Mouse (Mus musculus) hindbrain, postnatal 0 days (tissue): ENCODE measurements around the gene Ppp2r2c. TPM values are rescaled to one million over a fixed set of nuclear protein-coding genes. Genes with fewer than 3 reads are reported as not detected.
A peak's percentile ranks its signal among the peaks of the same experiment; 100 is the strongest.

Source experiments
- ATAC-seq: fragments of 200-750 bp; cut with Nextera tagmentation; 2 replicates; pipeline ENCODE4 v1.8.0; 2017; ENCODE audit warnings: mild to moderate bottlenecking, moderate TSS enrichment, moderate library complexity
- DNase-seq: peaks from one replicate; pipeline ENCODE4 v3.0.0-alpha.2; 2015; ENCODE audit warnings: low spot score
- H3K27ac ChIP-seq: fragments of 300-500 bp; sonication (generic); 2 replicates; pipeline ENCODE4 v1.5.1; 2014; ENCODE audit warnings: mild to moderate bottlenecking
- H3K27me3 ChIP-seq: fragments of 300-500 bp; sonication (generic); 2 replicates; pipeline ENCODE4 v1.6.1; 2014; ENCODE audit warnings: low read length, mixed read lengths; ENCODE audit not compliant: insufficient read depth
- H3K36me3 ChIP-seq: fragments of 300-500 bp; sonication (generic); 2 replicates; pipeline ENCODE4 v1.6.1; 2014; ENCODE audit warnings: low read length, mixed read lengths; ENCODE audit not compliant: insufficient read depth
- H3K4me1 ChIP-seq: fragments of 300-500 bp; sonication (generic); 2 replicates; pipeline ENCODE4 v1.6.1; 2014; ENCODE audit warnings: antibody characterized with exemption, low read length, mixed read lengths; ENCODE audit not compliant: insufficient read depth
- H3K4me2 ChIP-seq: fragments of 300-500 bp; sonication (generic); 2 replicates; pipeline ENCODE4 v1.6.1; 2014; ENCODE audit warnings: low read depth, mild to moderate bottlenecking, low read length, moderate library complexity, mixed read lengths
- H3K4me3 ChIP-seq: fragments of 300-500 bp; sonication (generic); 2 replicates; pipeline ENCODE4 v1.5.1; 2014; ENCODE audit warnings: low read length
- H3K9ac ChIP-seq: fragments of 300-500 bp; sonication (generic); replicated peaks from 2 replicates; pipeline ENCODE4 v1.6.1; 2014; ENCODE audit warnings: mild to moderate bottlenecking, low read length, moderate library complexity, mixed read lengths
- H3K9me3 ChIP-seq: fragments of 300-500 bp; sonication (generic); 2 replicates; pipeline ENCODE4 v1.6.1; 2016; ENCODE audit warnings: low read length, mixed read lengths
- CTCF ChIP-seq: IDR thresholded peaks from 2 replicates; pipeline ENCODE4 v1.5.1; 2016; ENCODE audit warnings: antibody characterized with exemption, control low read depth, low read depth
- WGBS: fragments of 180-500 bp; shearing (Covaris S2); extraction: QIAGEN DNeasy Blood & Tissue Kit; methylation state at CpG from one replicate; pipeline ENCODE4 v1.1.7; 2014; 5-methylcytosine and 5-hydroxymethylcytosine counted together
- polyA plus RNA-seq: library from polyadenylated mRNA; unstranded; fragments of >200 nt; fragmentation: Nextera tagmentation; extraction: Ambion mirVana; gene quantifications from 2 replicates; pipeline ENCODE4 v1.2.1, GENCODE M21; 2015
- total RNA-seq: library from RNA; depleted of rRNA; stranded (reverse); fragments of >200 nt; gene quantifications from 2 replicates; pipeline ENCODE4 v1.2.3, GENCODE M21; 2014

Gene Ppp2r2c
- total and polyA plus RNA-seq, 2 experiments from 2014 or later = 103 to 263 TPM

- ATAC-seq = no peak
- Histone ChIP-seq H3K4me2 (no peak overlapping the region), H3K27ac (peak overlapping the region; percentile 59; the same call in 1 of the 2 replicates), H3K4me3 (no peak overlapping the region), H3K9ac (no peak overlapping the region), H3K4me1 (peaks cover 48% of the 10 kb centered on the region), H3K27me3 (no peaks in the 10 kb centered on the region), H3K9me3 (no peaks in the 10 kb centered on the region), H3K36me3 (no peaks in the 10 kb centered on the region)
- no peak for DNase-seq
- 65% methylated on average over 5 of the region's 5 CpGs for WGBS
- TF ChIP-seq CTCF = no peak
Observed at GRCm38 (mm10) chr5:36899392-36899791, 31.1 kb downstream of the Ppp2r2c start.

DNA sequence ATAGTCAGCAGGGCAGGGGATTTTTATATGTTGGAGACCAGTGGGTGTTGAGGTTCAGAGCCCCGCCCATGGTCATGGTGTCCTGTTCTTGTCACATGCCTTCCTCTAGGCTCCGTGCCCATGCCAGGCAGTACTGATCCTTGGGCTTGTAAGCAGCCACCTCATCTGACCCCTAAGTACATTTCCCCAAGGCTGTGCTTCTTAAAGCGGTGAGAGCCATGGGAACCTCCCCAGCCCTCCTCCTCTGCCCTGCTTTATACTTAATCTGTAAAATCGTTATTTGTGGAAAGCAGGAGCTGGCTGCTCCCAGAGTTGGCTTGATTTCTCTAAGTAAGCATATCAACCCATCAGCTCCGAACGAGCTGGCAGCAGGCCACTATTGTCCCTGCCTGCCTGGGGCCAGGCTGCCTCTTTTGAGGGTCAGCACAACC is 31.9 kb downstream of the Ppp2r2c start:
- no peak; the same call in 1 of the 2 replicates for ATAC-seq
- TF ChIP-seq CTCF = no peak
- Histone ChIP-seq H3K36me3 (no peaks in the 10 kb centered on the region), H3K9me3 (no peaks in the 10 kb centered on the region), H3K27me3 (no peaks in the 10 kb centered on the region), H3K27ac (peak overlapping the region; percentile 65), H3K9ac (no peak overlapping the region), H3K4me2 (no peak overlapping the region), H3K4me3 (no peak overlapping the region), H3K4me1 (peaks cover 44% of the 10 kb centered on the region)
- 32% methylated on average over 6 of the region's 6 CpGs for WGBS
- peak; percentile 76 for DNase-seq

- H3K4me3 ChIP-seq = no peak overlapping the region
- no peaks in the 10 kb centered on the region for H3K9me3 ChIP-seq
- no peaks in the 10 kb centered on the region for H3K27me3 ChIP-seq
- TF ChIP-seq CTCF = no peak
- H3K4me1 ChIP-seq = peaks cover 42% of the 10 kb centered on the region
- no peak overlapping the region for H3K4me2 ChIP-seq
- WGBS = 88% methylated on average over 2 of the region's 2 CpGs
- no peak for ATAC-seq
- no peak for DNase-seq
- H3K27ac ChIP-seq = no peak overlapping the region
- H3K36me3 ChIP-seq = no peaks in the 10 kb centered on the region
- H3K9ac ChIP-seq = no peak overlapping the region
Observed at GRCm38 (mm10) chr5:36902807-36903206, 34.5 kb downstream of the Ppp2r2c start.

DNA sequence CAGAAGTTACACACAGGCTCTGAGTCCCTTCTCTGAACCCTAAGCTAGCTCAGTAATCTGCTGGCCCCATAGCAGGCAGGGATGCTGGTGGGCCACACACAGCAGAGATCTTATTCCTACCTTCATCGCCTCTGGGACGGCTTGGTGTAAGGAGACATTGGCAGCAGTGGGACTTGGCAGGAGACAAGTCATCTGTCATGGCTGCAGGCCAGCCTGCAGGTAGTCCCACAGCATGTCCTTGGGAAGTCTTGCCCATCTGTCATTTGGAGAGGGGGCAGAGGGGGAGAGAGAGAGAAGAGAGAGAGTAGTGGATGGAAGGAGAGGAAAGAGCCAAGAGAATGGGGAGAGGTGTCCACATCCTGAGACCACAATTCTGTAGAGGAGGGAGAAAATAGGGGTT is 35.8 kb downstream of the Ppp2r2c start:
- DNase-seq (peak; percentile 76), ATAC-seq (peak; percentile 25; the same call in 1 of the 2 replicates)
- no peak overlapping the region for H3K4me3 ChIP-seq
- peak overlapping the region; percentile 63 for H3K27ac ChIP-seq
- H3K9me3 ChIP-seq = no peaks in the 10 kb centered on the region
- no peaks in the 10 kb centered on the region for H3K27me3 ChIP-seq
- no peaks in the 10 kb centered on the region for H3K36me3 ChIP-seq
- TF ChIP-seq CTCF = no peak
- H3K4me1 ChIP-seq = peaks cover 32% of the 10 kb centered on the region
- H3K9ac ChIP-seq = no peak overlapping the region
- 44% methylated on average over 2 of the region's 2 CpGs for WGBS
- H3K4me2 ChIP-seq = no peak overlapping the region

DNA sequence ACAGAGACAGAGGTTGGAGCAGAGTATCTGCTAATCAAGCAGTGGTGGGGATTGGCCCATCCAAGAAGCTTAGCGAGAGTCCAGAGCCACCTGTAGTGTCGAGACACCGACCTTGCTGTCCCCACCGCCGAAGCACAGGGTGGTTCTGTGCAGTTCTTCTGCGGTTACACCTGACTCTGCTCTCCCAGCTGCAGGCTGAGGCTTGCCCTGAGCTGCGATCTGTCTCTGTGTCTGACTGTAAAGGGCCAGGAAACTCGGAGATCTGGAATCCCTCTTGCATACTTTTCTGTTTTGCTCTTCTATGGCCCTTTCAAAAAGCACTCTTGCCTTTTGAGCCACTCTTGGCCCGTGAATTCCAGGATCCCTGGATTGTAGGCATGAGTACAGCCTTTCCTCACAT is 36.4 kb downstream of the Ppp2r2c start:
- no peak overlapping the region for H3K9ac ChIP-seq
- 65% methylated on average over 9 of the region's 9 CpGs for WGBS
- H3K4me2 ChIP-seq = no peak overlapping the region
- H3K27ac ChIP-seq = peak overlapping the region; percentile 63
- H3K4me3 ChIP-seq = no peak overlapping the region
- DNase-seq = no peak
- no peaks in the 10 kb centered on the region for H3K27me3 ChIP-seq
- no peaks in the 10 kb centered on the region for H3K36me3 ChIP-seq
- peaks cover 27% of the 10 kb centered on the region for H3K4me1 ChIP-seq
- no peak for ATAC-seq
- no peak for TF ChIP-seq CTCF
- no peaks in the 10 kb centered on the region for H3K9me3 ChIP-seq

- ATAC-seq (no peak), DNase-seq (no peak)
- no peaks in the 10 kb centered on the region for H3K27me3 ChIP-seq
- peak overlapping the region; percentile 63 for H3K27ac ChIP-seq
- WGBS = 75% methylated on average over 8 of the region's 8 CpGs
- H3K9ac ChIP-seq = no peak overlapping the region
- no peak overlapping the region for H3K4me3 ChIP-seq
- no peak overlapping the region for H3K4me2 ChIP-seq
- no peaks in the 10 kb centered on the region for H3K9me3 ChIP-seq
- no peak for TF ChIP-seq CTCF
- H3K36me3 ChIP-seq = no peaks in the 10 kb centered on the region
- peaks cover 23% of the 10 kb centered on the region for H3K4me1 ChIP-seq
Observed at GRCm38 (mm10) chr5:36905216-36905615, 36.9 kb downstream of the Ppp2r2c start.

DNA sequence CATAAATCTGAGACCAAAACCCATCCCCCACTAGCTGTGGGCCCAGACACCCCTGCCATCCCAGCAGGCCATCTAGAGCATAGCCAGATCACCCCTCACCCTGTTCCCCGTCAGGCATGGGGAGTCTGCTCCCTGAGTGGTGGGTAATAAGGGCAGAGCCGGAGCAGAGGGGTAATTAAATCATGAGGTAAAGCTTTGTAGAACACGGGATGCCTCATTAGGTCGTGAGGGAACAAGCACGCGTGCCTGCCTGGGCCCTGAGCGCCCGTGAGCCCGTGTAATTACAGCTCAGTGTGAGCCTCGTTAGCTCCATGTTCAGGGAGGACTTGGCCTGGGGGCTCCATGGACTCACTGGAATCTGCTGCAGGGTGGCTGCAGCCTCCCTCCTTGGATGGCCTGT is 39.4 kb downstream of the Ppp2r2c start:
- no peak for TF ChIP-seq CTCF
- H3K9me3 ChIP-seq = no peaks in the 10 kb centered on the region
- H3K36me3 ChIP-seq = no peaks in the 10 kb centered on the region
- WGBS = 34% methylated on average over 10 of the region's 10 CpGs
- no peak overlapping the region for H3K9ac ChIP-seq
- H3K4me3 ChIP-seq = no peak overlapping the region
- peaks cover 33% of the 10 kb centered on the region for H3K4me1 ChIP-seq
- H3K4me2 ChIP-seq = no peak overlapping the region
- H3K27me3 ChIP-seq = no peaks in the 10 kb centered on the region
- ATAC-seq (no peak), DNase-seq (no peak)
- no peak overlapping the region for H3K27ac ChIP-seq
